Mouse (Mus musculus) CD4-positive, CD25-positive, alpha-beta regulatory T cell, adult 4 months (primary cell): ENCODE measurements at regions not wholly inside any gene's neighbourhood (a gene's known extent, or its start where the extent isn't known, plus 50 kb on each side); places are given as distances from the start of the nearest gene placed in this dataset.

Source experiments
- ATAC-seq: one replicate; pipeline ENCODE4 v1.8.0; 2017

DNA sequence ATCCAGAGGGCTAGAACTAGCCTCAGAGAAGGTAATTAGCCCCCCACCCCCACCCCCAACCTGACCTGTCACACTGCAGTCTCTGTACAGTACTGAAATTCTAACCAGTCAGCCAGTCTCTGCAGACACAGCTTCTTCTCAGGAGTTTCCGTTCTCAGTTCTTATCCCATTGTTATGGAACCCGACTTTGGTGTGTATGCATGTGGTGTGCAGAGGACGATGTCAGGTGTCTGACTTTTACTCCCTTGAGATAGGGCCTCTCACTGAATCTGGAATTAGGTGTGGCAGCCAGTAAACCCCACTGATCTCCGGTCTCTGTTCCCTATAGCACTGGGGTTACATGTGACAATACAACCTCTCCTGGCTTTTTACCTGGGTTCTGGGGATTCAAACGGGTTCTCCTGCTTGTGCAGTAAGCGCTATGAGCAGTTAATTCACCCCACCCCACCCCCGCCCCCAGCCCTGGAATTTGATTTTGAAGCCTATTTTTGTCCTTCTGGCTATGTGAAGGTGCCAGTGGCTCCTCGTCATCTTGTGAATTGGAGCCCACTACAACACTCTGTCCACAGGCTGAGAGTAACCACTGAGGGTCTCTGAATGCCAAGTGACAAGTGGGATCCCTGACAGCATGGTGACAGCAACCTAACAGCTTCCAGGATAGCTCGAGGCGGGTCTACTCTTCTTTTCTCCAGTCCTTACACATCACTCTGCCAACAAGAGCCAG, 429.4 kb downstream of the Fut8 start:
- ATAC-seq, result no peak

DNA sequence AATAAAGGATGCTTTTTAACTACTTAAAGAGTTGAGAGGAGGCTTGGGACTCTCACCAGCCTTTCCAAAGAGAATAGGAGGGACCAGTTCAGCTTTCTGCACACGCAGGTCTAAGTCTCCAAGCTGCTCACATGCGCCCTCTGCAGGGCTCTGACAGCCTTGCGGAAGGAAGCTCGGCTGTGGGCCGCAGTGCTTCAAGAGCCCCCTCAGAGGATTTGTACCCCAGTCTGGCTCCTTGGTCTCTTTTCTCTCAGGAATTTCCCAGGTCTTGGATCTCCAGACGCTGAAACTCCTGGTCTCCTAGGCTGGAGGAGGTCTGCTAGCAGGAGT, 429.9 kb downstream of the Fut8 start:
- ATAC-seq, result peak; percentile 74

DNA sequence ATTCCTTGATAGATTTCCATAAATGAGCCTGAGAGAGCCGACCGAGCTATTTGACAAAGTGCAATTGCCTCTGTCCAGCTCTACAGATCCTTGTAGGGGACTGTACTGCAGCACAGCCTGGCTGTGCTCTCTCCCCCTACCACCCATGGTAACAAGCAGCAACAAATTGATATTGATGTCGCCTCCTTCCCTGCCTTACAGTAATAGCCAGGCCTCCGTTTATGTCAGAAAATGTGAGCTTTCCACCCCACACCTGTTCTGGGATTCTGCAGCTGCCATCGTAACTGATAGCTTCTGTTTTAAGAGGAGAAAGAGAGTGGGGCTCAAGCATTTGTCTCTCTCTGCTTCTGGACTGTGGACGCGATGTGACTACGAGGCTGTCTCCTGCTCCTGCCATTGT, 432.6 kb downstream of the Fut8 start:
- ATAC-seq, result no peak

DNA sequence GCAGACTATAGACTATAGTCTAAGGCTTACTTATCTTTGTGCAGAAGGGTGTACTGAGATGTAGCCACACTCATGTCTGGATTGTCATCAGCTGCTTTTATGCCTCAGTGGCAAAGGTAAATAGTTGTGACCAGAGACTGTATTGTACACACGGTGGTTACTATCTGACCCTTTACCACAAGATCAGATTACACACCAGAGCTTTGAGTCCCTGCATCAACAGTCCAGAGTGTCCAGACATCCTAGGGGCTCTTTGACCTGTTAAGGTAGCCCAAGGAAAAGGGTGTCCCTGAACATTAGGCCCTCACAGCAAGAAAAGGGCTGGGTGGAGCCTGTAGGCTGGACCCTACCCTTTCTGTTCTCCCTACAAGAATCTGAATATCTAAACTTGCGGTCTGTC, 436.4 kb downstream of the Fut8 start:
- no peak for ATAC-seq

DNA sequence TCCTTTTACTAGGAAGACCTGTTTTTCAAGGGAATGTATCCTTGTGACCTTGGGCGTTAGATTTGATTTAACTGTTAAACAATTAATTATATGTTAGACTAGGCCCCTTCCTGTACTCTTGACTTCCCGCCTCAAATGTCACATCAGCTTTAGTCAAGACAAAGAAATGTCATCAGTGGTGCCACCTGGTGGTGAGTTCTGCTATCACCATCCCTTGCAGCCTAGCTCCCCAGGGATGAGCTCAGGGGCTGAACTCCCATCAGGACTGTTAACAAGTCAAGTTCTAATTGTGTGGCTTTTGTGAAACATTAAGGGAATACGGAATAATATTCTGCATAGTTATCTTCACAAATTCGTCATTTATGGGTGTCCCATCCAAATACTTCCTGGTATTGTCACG, 436.8 kb downstream of the Fut8 start:
- peak; percentile 77 for ATAC-seq

DNA sequence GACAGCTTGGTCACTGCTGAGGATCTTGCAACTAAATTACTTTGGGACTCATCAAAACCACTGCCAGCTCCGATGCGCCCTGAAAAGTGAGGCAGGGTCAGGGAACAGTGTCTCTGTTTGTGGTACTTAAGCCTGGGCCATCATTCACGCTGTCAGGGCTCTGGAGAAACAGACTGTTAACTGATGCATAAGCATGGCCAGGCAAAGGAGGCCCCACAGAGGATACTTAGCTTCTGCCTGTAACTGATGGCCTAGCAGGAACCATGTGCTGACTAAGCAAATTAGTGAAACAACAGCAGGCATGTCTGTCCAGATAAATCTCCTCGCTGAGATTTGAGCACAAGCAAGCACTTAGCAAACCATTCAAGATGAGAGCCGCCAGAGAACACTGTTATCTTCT, 440.1 kb downstream of the Fut8 start:
- ATAC-seq, result no peak

- ATAC-seq, result no peak
Measured at GRCm38 (mm10) chr12:77694101-77694500, 456.2 kb downstream of the Fut8 start.

DNA sequence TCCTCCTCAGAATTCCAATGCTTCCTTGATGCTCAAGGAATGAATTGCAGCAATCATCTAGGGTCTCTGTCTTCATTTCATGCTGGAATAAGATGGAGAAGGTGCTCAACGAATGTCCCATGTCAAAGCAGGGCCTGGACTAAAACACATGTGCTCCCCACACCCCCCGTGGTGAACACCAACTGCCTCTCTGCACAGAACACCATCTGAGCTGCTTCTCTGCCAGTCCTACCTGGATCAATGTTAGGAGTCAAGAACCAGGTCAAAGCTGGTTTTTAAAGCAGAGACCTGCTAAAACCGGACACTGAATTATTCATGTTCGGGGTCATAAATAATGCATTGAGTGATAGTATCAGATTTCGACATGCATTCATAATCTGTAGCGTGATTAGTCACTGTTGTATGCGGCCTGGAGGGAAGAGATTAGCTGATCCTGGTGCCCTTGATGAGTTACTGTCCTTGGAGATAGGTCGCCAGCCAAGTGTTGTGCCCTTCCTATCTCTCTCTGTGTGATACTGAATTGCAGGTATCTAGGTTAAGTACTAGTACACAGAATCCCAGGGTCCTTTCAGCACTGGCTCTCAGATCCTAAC, 458.2 kb downstream of the Fut8 start:
- no peak for ATAC-seq

- ATAC-seq, result no peak
Measured at GRCm38 (mm10) chr12:77696662-77697061, 458.7 kb downstream of the Fut8 start.

GRCm38 (mm10) chr12:77698088-77698487, 460.2 kb downstream of the Fut8 start:
- no peak for ATAC-seq

DNA sequence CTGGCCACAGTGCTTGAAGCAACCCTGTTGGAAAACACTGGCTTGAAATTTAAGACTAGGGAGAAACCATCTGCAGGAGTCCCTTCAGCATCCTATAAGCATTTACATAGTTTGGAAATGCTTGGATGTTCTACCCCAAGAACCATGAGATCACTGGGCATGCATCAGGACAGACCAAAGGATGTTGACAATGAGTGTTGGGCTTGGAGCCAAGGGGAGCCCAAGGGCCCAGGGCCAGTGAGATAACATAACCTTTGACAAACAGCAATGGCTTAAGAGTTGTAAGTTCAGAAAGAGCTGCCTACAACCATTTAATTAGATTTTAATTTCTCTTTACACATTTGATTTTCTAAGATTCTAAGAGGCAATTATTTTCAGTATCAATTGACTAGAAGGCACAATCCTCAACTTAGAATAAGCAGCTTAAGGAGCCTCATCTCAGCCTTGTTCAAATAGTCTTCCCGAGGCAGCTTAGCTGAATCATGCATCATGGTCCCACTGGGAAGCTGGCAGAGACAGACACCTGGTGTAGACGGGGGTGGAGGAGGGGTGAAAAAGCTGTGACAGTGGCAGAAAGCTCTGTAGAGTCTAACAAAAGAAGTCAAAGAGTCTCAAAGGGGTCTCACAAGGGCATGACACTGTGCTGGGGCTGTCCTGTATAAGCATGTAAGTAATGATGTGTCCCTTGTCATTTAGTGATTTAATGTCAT, 462.1 kb downstream of the Fut8 start:
- no peak for ATAC-seq

DNA sequence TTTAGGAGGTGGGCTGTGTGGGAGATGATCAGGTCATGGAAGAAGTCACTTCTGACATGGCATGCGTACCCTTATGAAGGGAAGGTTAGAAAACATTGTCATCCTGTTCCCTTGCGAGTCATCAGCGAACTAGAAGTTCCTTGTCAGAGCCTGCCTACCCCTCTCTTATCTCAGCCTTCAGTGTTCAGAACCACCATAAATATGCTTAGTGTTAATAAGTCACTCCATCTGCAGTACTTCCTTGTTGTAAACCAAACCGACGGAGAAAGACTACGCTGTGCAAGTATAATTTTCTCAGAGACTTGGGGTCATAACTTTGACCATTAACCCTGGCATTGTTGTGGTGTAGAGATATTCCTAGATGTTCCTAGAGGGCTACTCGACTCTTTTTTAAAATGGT, 477.6 kb downstream of the Fut8 start:
- no peak for ATAC-seq

- ATAC-seq, result no peak
Measured at GRCm38 (mm10) chr12:77715979-77716378, 478.1 kb downstream of the Fut8 start.

DNA sequence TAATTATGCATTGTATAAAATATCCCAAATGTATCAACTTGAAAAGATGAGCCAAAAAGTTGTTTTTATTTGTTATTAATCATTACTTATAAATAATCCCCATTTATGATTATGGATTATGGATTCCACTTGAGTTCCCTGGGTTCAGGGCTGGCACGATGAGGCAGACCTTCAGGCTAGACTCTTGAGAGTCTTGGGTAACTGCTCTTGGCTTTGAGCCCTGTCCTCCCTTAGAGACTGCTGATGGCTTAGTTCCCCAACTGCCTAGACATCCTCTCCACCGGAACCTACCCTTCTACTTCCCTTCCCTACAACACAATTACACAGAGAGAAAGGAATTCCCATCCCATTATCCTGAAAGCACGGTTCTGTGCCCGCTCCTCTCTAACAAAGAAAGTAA, 466.3 kb upstream of the Gm6657 start:
- no peak for ATAC-seq

- no peak for ATAC-seq
Measured at GRCm38 (mm10) chr12:77739047-77739760, 454.8 kb upstream of the Gm6657 start.

DNA sequence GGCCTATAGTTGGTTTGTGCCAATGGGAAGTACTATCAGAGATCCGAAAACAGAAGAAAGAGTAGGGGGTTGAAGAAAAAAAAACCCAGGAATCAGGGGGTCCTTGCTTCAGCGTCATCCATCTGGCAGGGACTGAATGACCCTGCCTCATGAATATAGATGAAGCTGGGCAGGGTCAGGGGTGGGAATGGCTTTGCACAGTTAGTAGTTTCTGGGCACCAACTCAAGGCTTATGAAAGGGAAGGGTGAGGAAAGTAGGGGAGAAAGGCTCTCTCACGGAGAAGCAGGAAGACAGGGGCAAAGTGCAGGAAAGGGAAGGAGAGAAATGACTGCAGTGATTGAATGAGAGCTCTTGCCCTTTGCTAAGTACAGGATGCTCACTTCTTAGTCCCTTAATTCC, 451.3 kb upstream of the Gm6657 start:
- no peak for ATAC-seq

GRCm38 (mm10) chr12:77749438-77750007, 444.5 kb upstream of the Gm6657 start:
- no peak for ATAC-seq

DNA sequence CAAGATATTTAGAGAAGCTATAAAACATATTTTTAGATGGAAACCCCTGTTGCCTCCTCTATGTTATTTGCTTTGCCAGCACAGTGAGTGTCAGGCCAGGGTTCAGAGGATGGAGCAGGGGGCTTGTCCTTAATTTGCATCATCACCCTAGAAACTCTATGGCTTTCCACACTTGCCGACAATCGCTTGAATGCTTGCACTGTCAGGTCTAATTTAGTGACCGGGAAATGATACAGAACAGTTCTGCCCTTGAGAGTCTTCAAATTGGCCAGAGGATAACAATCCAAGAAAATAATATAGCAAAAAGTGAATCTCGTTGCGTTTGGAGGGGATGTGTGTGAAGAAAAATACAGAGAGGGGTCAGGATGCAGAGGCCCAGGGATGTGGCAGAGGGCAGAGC, 441.9 kb upstream of the Gm6657 start:
- no peak for ATAC-seq

GRCm38 (mm10) chr12:77756021-77756420, 438.0 kb upstream of the Gm6657 start:
- ATAC-seq, result no peak

GRCm38 (mm10) chr12:77760976-77761375, 433.1 kb upstream of the Gm6657 start:
- ATAC-seq, result no peak

DNA sequence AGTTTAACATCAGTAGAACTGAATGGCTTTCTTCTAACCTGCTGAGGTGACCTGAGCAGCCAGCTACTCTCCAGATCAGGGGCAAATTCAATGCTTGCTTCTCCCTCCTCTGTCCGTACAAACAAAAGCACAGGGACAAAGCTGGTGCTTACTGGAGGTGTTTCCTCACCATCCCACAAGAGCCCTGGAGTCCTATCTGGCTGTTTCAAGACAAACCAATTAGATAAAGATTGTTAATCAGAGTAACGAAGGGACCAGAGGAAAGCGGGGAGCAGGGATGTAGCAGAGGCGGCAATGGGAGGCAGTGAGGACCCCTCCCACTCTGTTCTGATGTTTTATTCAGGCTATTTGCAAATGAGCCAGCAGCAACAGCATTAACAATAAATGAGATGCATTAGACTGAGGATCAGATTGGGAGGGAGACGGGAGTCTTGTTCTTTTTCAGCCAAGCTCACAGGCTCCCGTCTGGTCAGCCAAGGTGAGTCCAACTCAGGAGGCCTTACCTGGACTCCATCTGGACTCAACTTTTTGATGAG, 418.0 kb upstream of the Gm6657 start:
- ATAC-seq, result no peak

DNA sequence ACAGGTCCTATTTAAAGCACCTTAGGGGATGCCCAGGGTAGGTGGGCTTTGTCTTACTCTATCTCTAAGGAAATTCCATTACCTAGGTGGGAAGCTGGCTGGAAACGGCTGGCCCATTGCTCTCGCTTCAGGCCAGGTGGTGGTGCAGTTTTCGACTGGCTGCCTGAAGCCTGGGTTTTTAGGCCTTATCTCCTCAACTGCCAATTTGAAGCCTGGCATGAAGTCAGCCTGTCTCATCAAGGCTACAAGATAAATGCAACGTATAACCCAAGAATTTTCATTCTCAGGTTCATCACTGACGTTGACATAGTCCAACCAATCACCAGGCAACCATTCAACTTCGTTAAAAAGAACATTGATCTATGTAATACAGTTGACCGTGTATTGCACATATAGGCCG, 417.3 kb upstream of the Gm6657 start:
- ATAC-seq, result no peak
